Mouse (Mus musculus) forebrain, embryonic 13.5 days (tissue): ENCODE results near the gene Olfr818. TPM values are rescaled to one million over a fixed set of nuclear protein-coding genes. Genes with fewer than 3 reads are reported as not detected.
"Not testable (repeated sequence)": the region's sequence is repeated elsewhere in the genome, so short reads cannot be mapped to it uniquely, and the experiment has no call there.

ENCODE experiments used
- ATAC-seq: fragments of 200-750 bp; cut with Nextera tagmentation; 2 replicates; pipeline ENCODE4 v1.8.0; 2017
- H3K27ac ChIP-seq: fragments of 300-500 bp; sonication (generic); 2 replicates; pipeline ENCODE4 v1.5.1; 2015; ENCODE audit warnings: inconsistent platforms, mild to moderate bottlenecking, moderate library complexity
- H3K27me3 ChIP-seq: fragments of 300-500 bp; sonication (generic); 2 replicates; pipeline ENCODE4 v1.6.1; 2015; ENCODE audit warnings: mild to moderate bottlenecking, inconsistent platforms
- H3K36me3 ChIP-seq: fragments of 300-500 bp; sonication (generic); 2 replicates; pipeline ENCODE4 v1.6.1; 2015; ENCODE audit warnings: mild to moderate bottlenecking, inconsistent platforms; ENCODE audit not compliant: poor library complexity, severe bottlenecking
- H3K4me1 ChIP-seq: fragments of 300-500 bp; sonication (generic); 2 replicates; pipeline ENCODE4 v1.6.1; 2015; ENCODE audit warnings: inconsistent platforms
- H3K4me2 ChIP-seq: fragments of 300-500 bp; sonication (generic); 2 replicates; pipeline ENCODE4 v1.6.1; 2015; ENCODE audit warnings: inconsistent platforms, mild to moderate bottlenecking, moderate library complexity
- H3K4me3 ChIP-seq: fragments of 300-500 bp; sonication (generic); 2 replicates; pipeline ENCODE4 v1.5.1; 2015; ENCODE audit warnings: mild to moderate bottlenecking, inconsistent platforms
- H3K9ac ChIP-seq: fragments of 300-500 bp; sonication (generic); 2 replicates; pipeline ENCODE4 v1.6.1; 2015; ENCODE audit warnings: mild to moderate bottlenecking, inconsistent platforms
- H3K9me3 ChIP-seq: fragments of 300-500 bp; sonication (generic); replicated peaks from 2 replicates; pipeline ENCODE4 v1.6.1; 2016; ENCODE audit warnings: inconsistent platforms
- WGBS: fragments of 180-500 bp; shearing (Covaris S2); methylation state at CpG from one replicate; pipeline ENCODE4 v1.1.7; 2015; 5-methylcytosine and 5-hydroxymethylcytosine counted together
- polyA plus RNA-seq: library from polyadenylated mRNA; unstranded; fragments of >200 nt; fragmentation: Nextera tagmentation; extraction: Ambion mirVana; gene quantifications from 2 replicates; pipeline ENCODE4 v1.2.1, GENCODE M21; 2015

The Olfr818 gene
- not detected in 2 replicates for polyA plus RNA-seq

DNA sequence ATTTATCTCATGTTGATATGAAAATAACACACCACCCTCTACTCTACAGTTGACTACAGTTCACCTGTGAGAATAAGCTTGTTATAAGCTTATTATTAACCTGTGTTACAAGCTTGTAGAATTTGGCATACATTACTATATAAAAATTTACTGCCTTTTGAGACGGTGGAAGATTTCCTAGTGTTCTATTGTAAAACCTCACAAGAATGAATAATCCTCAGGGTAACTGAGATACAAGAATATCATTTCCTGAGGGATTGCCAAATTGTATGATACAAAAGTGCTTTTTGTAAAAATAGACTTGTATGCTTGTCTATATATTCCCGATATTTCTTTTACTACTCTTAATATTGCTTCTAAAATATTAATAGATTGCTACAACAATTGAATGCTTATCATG is at the start of gene Olfr818:
TSS of gene Olfr818 (minus strand) at position 101 of the 400 bp plus-strand sequence.
- no peak for ATAC-seq
- Histone ChIP-seq H3K9me3 (no peaks in the 10 kb centered on the region), H3K27ac (no peak within 1 kb of the TSS), H3K27me3 (no peaks in the 10 kb centered on the region), H3K36me3 (no peaks in the 10 kb centered on the region), H3K9ac (no peak within 1 kb of the TSS), H3K4me1 (no peaks in the 10 kb centered on the region), H3K4me2 (no peak within 1 kb of the TSS), H3K4me3 (no peak within 1 kb of the TSS)
- 95% methylated on average over 2 of the region's 2 CpGs for WGBS

DNA sequence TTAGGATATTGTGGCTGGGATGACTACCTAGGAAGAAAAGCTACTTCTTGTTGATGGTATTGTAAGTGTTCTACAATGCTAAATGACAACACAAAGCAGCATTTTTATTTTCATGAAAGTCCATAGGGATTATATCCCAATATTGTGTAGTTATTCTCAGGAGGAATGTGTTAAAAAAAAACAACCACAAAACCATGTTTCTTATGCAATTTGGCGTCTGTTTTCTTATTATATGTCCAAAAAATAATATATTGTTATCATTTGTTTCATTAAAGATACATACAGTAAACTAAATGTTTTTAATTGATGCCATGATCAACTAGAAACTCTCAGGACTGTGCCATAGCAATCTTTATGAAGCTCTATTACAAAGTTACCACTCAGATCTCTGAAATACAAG is 36.1 kb upstream of the Olfr818 start, which contains the start of gene Gm10310:
TSS of gene Gm10310 (minus strand) at position 101 of the 400 bp plus-strand sequence.
- not testable (repeated sequence) for H3K4me2 ChIP-seq, H3K27me3 ChIP-seq, H3K4me3 ChIP-seq, ATAC-seq, H3K9me3 ChIP-seq, H3K4me1 ChIP-seq, H3K36me3 ChIP-seq, H3K27ac ChIP-seq, H3K9ac ChIP-seq
- no CpG with 5 or more reads among the region's 1 CpGs for WGBS

DNA sequence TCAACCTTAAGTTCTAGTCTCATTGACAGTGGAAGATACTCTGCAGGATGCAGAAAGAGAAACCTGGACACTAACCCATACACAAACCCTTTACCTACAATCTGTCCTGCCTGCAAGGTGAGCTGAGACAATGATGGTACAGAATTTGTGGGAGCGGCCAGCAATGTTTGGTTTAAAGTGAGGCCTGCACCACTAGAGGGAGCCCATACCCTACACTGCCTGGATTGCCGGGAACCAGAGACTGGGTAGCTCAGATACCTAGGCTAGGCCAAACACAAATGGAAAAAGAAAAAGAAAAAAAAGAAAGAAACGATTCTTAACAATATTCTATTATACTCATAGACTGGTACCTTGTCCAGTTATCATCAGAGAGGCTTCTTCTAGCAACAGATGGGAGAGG is 33.0 kb upstream of the Olfr818 start:
- ATAC-seq: peak; percentile 58; the same call in 1 of the 2 replicates
- WGBS: no CpG with 5 or more reads among the region's 3 CpGs

DNA sequence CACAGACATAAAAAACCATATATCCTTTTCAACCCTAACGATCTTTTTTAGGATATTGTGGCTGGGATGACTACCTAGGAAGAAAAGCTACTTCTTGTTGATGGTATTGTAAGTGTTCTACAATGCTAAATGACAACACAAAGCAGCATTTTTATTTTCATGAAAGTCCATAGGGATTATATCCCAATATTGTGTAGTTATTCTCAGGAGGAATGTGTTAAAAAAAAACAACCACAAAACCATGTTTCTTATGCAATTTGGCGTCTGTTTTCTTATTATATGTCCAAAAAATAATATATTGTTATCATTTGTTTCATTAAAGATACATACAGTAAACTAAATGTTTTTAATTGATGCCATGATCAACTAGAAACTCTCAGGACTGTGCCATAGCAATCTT is 27.1 kb upstream of the Olfr818 start, which contains the start of gene Olfr247:
TSS of gene Olfr247 (minus strand) at position 101 of the 400 bp plus-strand sequence.
- no CpG with 5 or more reads among the region's 2 CpGs for WGBS
- not testable (repeated sequence) for H3K36me3 ChIP-seq, H3K4me3 ChIP-seq, H3K4me2 ChIP-seq, H3K27me3 ChIP-seq, H3K27ac ChIP-seq, H3K9ac ChIP-seq, H3K4me1 ChIP-seq, ATAC-seq, H3K9me3 ChIP-seq

More for the DNA sequence above, 33.0 kb upstream of the Olfr818 start:
- H3K9me3 ChIP-seq, H3K4me2 ChIP-seq, H3K36me3 ChIP-seq, H3K4me1 ChIP-seq, H3K9ac ChIP-seq, H3K27ac ChIP-seq, H3K27me3 ChIP-seq, H3K4me3 ChIP-seq: not testable (repeated sequence)

DNA sequence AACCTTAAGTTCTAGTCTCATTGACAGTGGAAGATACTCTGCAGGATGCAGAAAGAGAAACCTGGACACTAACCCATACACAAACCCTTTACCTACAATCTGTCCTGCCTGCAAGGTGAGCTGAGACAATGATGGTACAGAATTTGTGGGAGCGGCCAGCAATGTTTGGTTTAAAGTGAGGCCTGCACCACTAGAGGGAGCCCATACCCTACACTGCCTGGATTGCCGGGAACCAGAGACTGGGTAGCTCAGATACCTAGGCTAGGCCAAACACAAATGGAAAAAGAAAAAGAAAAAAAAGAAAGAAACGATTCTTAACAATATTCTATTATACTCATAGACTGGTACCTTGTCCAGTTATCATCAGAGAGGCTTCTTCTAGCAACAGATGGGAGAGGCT is 24.1 kb upstream of the Olfr818 start:
- H3K9ac ChIP-seq, H3K4me1 ChIP-seq, H3K27ac ChIP-seq, H3K9me3 ChIP-seq, H3K27me3 ChIP-seq, H3K4me3 ChIP-seq, H3K4me2 ChIP-seq, H3K36me3 ChIP-seq: not testable (repeated sequence)
- no CpG with 5 or more reads among the region's 3 CpGs for WGBS
- peak; percentile 43; the same call in 1 of the 2 replicates for ATAC-seq

DNA sequence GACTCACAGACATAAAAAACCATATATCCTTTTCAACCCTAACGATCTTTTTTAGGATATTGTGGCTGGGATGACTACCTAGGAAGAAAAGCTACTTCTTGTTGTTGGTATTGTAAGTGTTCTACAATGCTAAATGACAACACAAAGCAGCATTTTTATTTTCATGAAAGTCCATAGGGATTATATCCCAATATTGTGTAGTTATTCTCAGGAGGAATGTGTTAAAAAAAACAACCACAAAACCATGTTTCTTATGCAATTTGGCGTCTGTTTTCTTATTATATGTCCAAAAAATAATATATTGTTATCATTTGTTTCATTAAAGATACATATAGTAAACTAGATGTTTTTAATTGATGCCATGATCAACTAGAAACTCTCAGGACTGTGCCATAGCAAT is 18.3 kb upstream of the Olfr818 start, which contains the start of gene Olfr819:
TSS of gene Olfr819 (minus strand) at position 101 of the 400 bp plus-strand sequence.
- H3K27ac ChIP-seq, H3K36me3 ChIP-seq, H3K4me3 ChIP-seq, H3K27me3 ChIP-seq, ATAC-seq, H3K4me1 ChIP-seq, H3K9me3 ChIP-seq, H3K9ac ChIP-seq, H3K4me2 ChIP-seq: not testable (repeated sequence)
- 86% methylated on average over 2 of the region's 2 CpGs for WGBS

DNA sequence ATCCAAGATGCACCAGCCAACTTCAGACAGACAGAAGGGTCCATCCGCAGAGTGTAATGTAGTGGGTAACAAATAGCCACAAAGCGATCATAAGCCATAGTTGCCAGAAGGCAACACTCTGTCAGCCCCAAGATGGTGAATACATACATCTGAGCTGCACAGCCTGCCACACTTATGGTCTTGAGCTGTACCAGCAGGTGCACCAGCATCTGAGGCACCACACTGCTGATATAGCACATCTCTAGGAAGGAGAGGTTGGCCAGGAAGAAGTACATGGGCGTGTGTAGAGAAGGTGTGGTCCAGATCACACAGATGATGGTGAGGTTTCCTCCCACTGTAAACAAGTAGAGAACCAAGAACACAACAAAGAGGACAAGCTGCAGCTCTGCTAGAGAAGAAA is 17.3 kb upstream of the Olfr818 start:
- not testable (repeated sequence) for H3K4me3 ChIP-seq, ATAC-seq
- 93% methylated on average over 2 of the region's 3 CpGs for WGBS

DNA sequence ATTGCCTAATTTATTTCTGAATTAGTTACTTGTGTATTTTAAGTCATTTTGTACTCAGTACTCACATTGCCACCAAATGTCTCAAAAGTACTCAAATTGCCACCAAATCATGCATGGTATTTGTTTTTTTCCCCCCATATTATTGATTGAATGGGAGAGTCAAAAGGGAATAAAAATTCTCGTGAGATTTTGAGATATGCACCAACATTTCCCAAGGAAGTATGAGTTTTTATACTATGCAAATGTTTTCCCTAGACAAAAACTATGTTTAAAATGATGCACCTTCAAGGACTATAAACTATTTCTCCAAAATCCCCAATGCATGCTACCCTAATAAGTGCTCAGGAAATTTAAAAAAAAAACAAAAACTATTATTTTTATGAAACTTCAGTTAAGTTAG is 33.4 kb downstream of the Olfr818 start, which contains the start of gene Olfr816:
TSS of gene Olfr816 (minus strand) at position 101 of the 400 bp plus-strand sequence.
- H3K4me1 ChIP-seq: no peaks in the 10 kb centered on the region
- H3K36me3 ChIP-seq: no peaks in the 10 kb centered on the region
- no peak within 1 kb of the TSS for H3K9ac ChIP-seq
- 73% methylated on average over 1 of the region's 1 CpGs for WGBS
- no peak for ATAC-seq
- H3K9me3 ChIP-seq: no peaks in the 10 kb centered on the region
- H3K4me2 ChIP-seq: no peak within 1 kb of the TSS
- H3K27ac ChIP-seq: no peak within 1 kb of the TSS
- no peaks in the 10 kb centered on the region for H3K27me3 ChIP-seq
- no peak within 1 kb of the TSS for H3K4me3 ChIP-seq

More for the DNA sequence above, 17.3 kb upstream of the Olfr818 start:
- H3K27ac ChIP-seq, H3K4me2 ChIP-seq, H3K36me3 ChIP-seq, H3K9ac ChIP-seq, H3K27me3 ChIP-seq, H3K4me1 ChIP-seq, H3K9me3 ChIP-seq: not testable (repeated sequence)

DNA sequence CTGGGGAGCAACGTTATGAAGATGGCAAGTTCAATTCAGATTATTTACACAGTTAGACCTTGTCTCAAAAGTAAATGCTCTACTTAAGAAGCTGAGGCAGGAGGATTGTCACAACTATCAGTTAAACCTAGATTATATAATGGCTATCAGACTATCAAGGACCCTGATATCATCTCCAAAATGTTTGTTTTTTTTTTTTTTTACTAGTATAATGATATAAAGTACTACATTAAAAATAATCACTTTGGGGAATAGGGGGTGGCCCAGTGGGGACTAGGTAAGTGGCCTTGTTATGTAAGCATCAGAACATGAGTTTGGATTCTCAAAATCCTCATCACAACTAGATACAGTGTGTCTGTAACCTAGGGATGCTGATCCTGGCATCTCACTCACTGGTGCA is 43.1 kb downstream of the Olfr818 start, which contains the start of gene Olfr815:
TSS of gene Olfr815 (minus strand) at position 101 of the 400 bp plus-strand sequence.
- WGBS: 69% methylated on average over 1 of the region's 1 CpGs
- H3K27me3 ChIP-seq: not testable (repeated sequence)

More for the DNA sequence above, 43.1 kb downstream of the Olfr818 start, which contains the start of gene Olfr815:
- H3K27ac ChIP-seq, H3K4me2 ChIP-seq, H3K9ac ChIP-seq, H3K4me3 ChIP-seq, H3K36me3 ChIP-seq, H3K9me3 ChIP-seq, H3K4me1 ChIP-seq, ATAC-seq: not testable (repeated sequence)

Other genes with a start within 250 kb of the Olfr818 start
- gene Olfr804, start 245.9 kb downstream of the Olfr818 start, polyA plus RNA-seq: not detected in 2 replicates
- gene Olfr805, start 219.7 kb downstream of the Olfr818 start, polyA plus RNA-seq: not detected in 2 replicates
- not detected in 2 replicates for gene Olfr806, start 207.2 kb downstream of the Olfr818 start, polyA plus RNA-seq
- not detected in 2 replicates for gene Olfr807, start 191.3 kb downstream of the Olfr818 start, polyA plus RNA-seq
- not detected in 2 replicates for gene Olfr808, start 183.6 kb downstream of the Olfr818 start, polyA plus RNA-seq
- gene Olfr809, start 174.5 kb downstream of the Olfr818 start, polyA plus RNA-seq: not detected in 2 replicates
- not detected in 2 replicates for gene Olfr810, start 154.2 kb downstream of the Olfr818 start, polyA plus RNA-seq
- gene Olfr811, start 144.7 kb downstream of the Olfr818 start, polyA plus RNA-seq: not detected in 2 replicates
- not detected in 2 replicates for gene Olfr812, start 103.0 kb downstream of the Olfr818 start, polyA plus RNA-seq
- not detected in 2 replicates for gene Olfr813, start 93.7 kb downstream of the Olfr818 start, polyA plus RNA-seq
- not detected in 2 replicates for gene Olfr814, start 69.2 kb downstream of the Olfr818 start, polyA plus RNA-seq
- not detected in 2 replicates for gene Olfr815, start 43.2 kb downstream of the Olfr818 start, polyA plus RNA-seq
- gene Olfr816, start 33.5 kb downstream of the Olfr818 start, polyA plus RNA-seq: not detected in 2 replicates
- not detected in 2 replicates for gene Olfr819, start 18.2 kb upstream of the Olfr818 start, polyA plus RNA-seq
- not detected in 2 replicates for gene Olfr247, start 27.0 kb upstream of the Olfr818 start, polyA plus RNA-seq
- gene Gm10310, start 36.0 kb upstream of the Olfr818 start, polyA plus RNA-seq: not detected in 2 replicates
- gene Olfr820, start 63.5 kb upstream of the Olfr818 start, polyA plus RNA-seq: not detected in 2 replicates
- not detected in 2 replicates for gene Olfr821, start 81.2 kb upstream of the Olfr818 start, polyA plus RNA-seq
- gene Olfr822, start 122.1 kb upstream of the Olfr818 start, polyA plus RNA-seq: not detected in 2 replicates
- gene Olfr823, start 166.3 kb upstream of the Olfr818 start, polyA plus RNA-seq: not detected in 2 replicates
- gene Olfr824, start 180.9 kb upstream of the Olfr818 start, polyA plus RNA-seq: not detected in 2 replicates
- gene Olfr825, start 217.7 kb upstream of the Olfr818 start, polyA plus RNA-seq: not detected in 2 replicates
- not detected in 2 replicates for gene Olfr826, start 235.1 kb upstream of the Olfr818 start, polyA plus RNA-seq